Mouse (Mus musculus) hindbrain, embryonic 12.5 days (tissue): ENCODE measurements at regions not wholly inside any gene's neighbourhood (a gene's known extent, or its start where the extent isn't known, plus 50 kb on each side); places are given as distances from the start of the nearest gene placed in this dataset.

Experiments used
- ATAC-seq: fragments of 200-750 bp; cut with Nextera tagmentation; 2 replicates; pipeline ENCODE4 v1.8.0; 2017; ENCODE audit warnings: moderate TSS enrichment; ENCODE audit not compliant: low FRiP score
- H3K27ac ChIP-seq: fragments of 300-500 bp; sonication (generic); 2 replicates; pipeline ENCODE4 v1.5.1; 2016; ENCODE audit warnings: mild to moderate bottlenecking
- H3K27me3 ChIP-seq: fragments of 300-500 bp; sonication (generic); 2 replicates; pipeline ENCODE4 v1.6.1; 2016; ENCODE audit warnings: mild to moderate bottlenecking
- H3K36me3 ChIP-seq: fragments of 300-500 bp; sonication (generic); 2 replicates; pipeline ENCODE4 v1.6.1; 2016; ENCODE audit warnings: mild to moderate bottlenecking
- H3K4me1 ChIP-seq: fragments of 300-500 bp; sonication (generic); 2 replicates; pipeline ENCODE4 v1.6.1; 2016
- H3K4me2 ChIP-seq: fragments of 300-500 bp; sonication (generic); replicated peaks from 2 replicates; pipeline ENCODE4 v1.6.1; 2016; ENCODE audit warnings: mild to moderate bottlenecking
- H3K4me3 ChIP-seq: fragments of 300-500 bp; sonication (generic); 2 replicates; pipeline ENCODE4 v1.5.1; 2016; ENCODE audit warnings: mild to moderate bottlenecking
- H3K9ac ChIP-seq: fragments of 300-500 bp; sonication (generic); 2 replicates; pipeline ENCODE4 v1.6.1; 2016; ENCODE audit warnings: mild to moderate bottlenecking, moderate library complexity
- H3K9me3 ChIP-seq: fragments of 300-500 bp; sonication (generic); replicated peaks from 2 replicates; pipeline ENCODE4 v1.6.1; 2016; ENCODE audit warnings: mild to moderate bottlenecking
- WGBS: fragments of 180-500 bp; shearing (Covaris S2); methylation state at CpG from one replicate; pipeline ENCODE4 v1.1.7; 2016; 5-methylcytosine and 5-hydroxymethylcytosine counted together

GRCm38 (mm10) chr12:52368034-52368433 lies 135.7 kb upstream of the Arhgap5 start:
- H3K4me2 ChIP-seq, result no peak overlapping the region
- peaks cover 11% of the 10 kb centered on the region for H3K4me1 ChIP-seq
- 43% methylated on average over 6 of the region's 6 CpGs for WGBS
- 0 out of 2 replicates have a peak, but pooled peaks have one; percentile 61 for ATAC-seq
- no peaks in the 10 kb centered on the region for H3K27me3 ChIP-seq
- H3K27ac ChIP-seq, result peak overlapping the region; percentile 60; the same call in 1 of the 2 replicates
- H3K36me3 ChIP-seq, result no peaks in the 10 kb centered on the region
- H3K4me3 ChIP-seq, result no peak overlapping the region
- H3K9ac ChIP-seq, result no peak overlapping the region
- H3K9me3 ChIP-seq, result no peaks in the 10 kb centered on the region; the same call in 1 of the 2 replicates

- H3K4me2 ChIP-seq, result no peak overlapping the region
- 0 out of 2 replicates have a peak, but pooled peaks have one; percentile 32 for ATAC-seq
- 57% methylated on average over 4 of the region's 4 CpGs for WGBS
- no peaks in the 10 kb centered on the region; the same call in 1 of the 2 replicates for H3K9me3 ChIP-seq
- no peak overlapping the region for H3K4me3 ChIP-seq
- no peak overlapping the region for H3K9ac ChIP-seq
- H3K27ac ChIP-seq, result peak overlapping the region; percentile 60
- no peaks in the 10 kb centered on the region for H3K27me3 ChIP-seq
- peaks cover 11% of the 10 kb centered on the region for H3K4me1 ChIP-seq
- H3K36me3 ChIP-seq, result no peaks in the 10 kb centered on the region
Measured at GRCm38 (mm10) chr12:52368466-52368865, 135.3 kb upstream of the Arhgap5 start.

GRCm38 (mm10) chr12:52370153-52370710 lies 133.5 kb upstream of the Arhgap5 start:
- Histone ChIP-seq H3K27me3 (no peaks in the 10 kb centered on the region), H3K4me2 (no peak overlapping the region), H3K4me3 (no peak overlapping the region), H3K4me1 (peaks cover 11% of the 10 kb centered on the region), H3K27ac (no peak overlapping the region), H3K9ac (no peak overlapping the region), H3K36me3 (no peaks in the 10 kb centered on the region), H3K9me3 (no peaks in the 10 kb centered on the region; the same call in 1 of the 2 replicates)
- no peak for ATAC-seq
- WGBS, result 83% methylated on average over 12 of the region's 12 CpGs

- H3K27ac ChIP-seq, result no peak overlapping the region
- H3K4me3 ChIP-seq, result no peak overlapping the region
- H3K9ac ChIP-seq, result no peak overlapping the region
- H3K27me3 ChIP-seq, result no peaks in the 10 kb centered on the region
- WGBS, result 77% methylated on average over 4 of the region's 4 CpGs
- no peaks in the 10 kb centered on the region for H3K9me3 ChIP-seq
- H3K36me3 ChIP-seq, result no peaks in the 10 kb centered on the region
- no peak for ATAC-seq
- H3K4me1 ChIP-seq, result peaks cover 6% of the 10 kb centered on the region; the same call in 1 of the 2 replicates
- no peak overlapping the region for H3K4me2 ChIP-seq
Measured at GRCm38 (mm10) chr12:52375116-52375515, 128.7 kb upstream of the Arhgap5 start.

- no peak for ATAC-seq
- Histone ChIP-seq H3K36me3 (no peaks in the 10 kb centered on the region), H3K27me3 (no peaks in the 10 kb centered on the region), H3K9me3 (no peaks in the 10 kb centered on the region), H3K4me2 (no peak overlapping the region), H3K27ac (no peak overlapping the region), H3K9ac (no peak overlapping the region), H3K4me1 (peaks cover 20% of the 10 kb centered on the region), H3K4me3 (no peak overlapping the region)
- 82% methylated on average over 10 of the region's 10 CpGs for WGBS
Measured at GRCm38 (mm10) chr12:52376692-52377462, 126.9 kb upstream of the Arhgap5 start.

GRCm38 (mm10) chr12:52377463-52377848 lies 126.3 kb upstream of the Arhgap5 start:
- H3K27me3 ChIP-seq, result no peaks in the 10 kb centered on the region
- no peak for ATAC-seq
- no peaks in the 10 kb centered on the region for H3K9me3 ChIP-seq
- H3K4me3 ChIP-seq, result no peak overlapping the region
- no peak overlapping the region for H3K9ac ChIP-seq
- H3K4me2 ChIP-seq, result no peak overlapping the region
- no peak overlapping the region for H3K27ac ChIP-seq
- no peaks in the 10 kb centered on the region for H3K36me3 ChIP-seq
- 96% methylated on average over 2 of the region's 2 CpGs for WGBS
- peaks cover 26% of the 10 kb centered on the region for H3K4me1 ChIP-seq

GRCm38 (mm10) chr12:52379245-52379644 lies 124.5 kb upstream of the Arhgap5 start:
- H3K4me1 ChIP-seq, result peaks cover 34% of the 10 kb centered on the region
- H3K4me2 ChIP-seq, result no peak overlapping the region
- H3K27me3 ChIP-seq, result no peaks in the 10 kb centered on the region
- 80% methylated on average over 4 of the region's 4 CpGs for WGBS
- ATAC-seq, result no peak
- peak overlapping the region; percentile 19; the same call in 1 of the 2 replicates for H3K27ac ChIP-seq
- H3K9me3 ChIP-seq, result no peaks in the 10 kb centered on the region
- no peak overlapping the region for H3K9ac ChIP-seq
- no peaks in the 10 kb centered on the region for H3K36me3 ChIP-seq
- H3K4me3 ChIP-seq, result no peak overlapping the region

- Histone ChIP-seq H3K27me3 (no peaks in the 10 kb centered on the region), H3K9ac (no peak overlapping the region), H3K36me3 (no peaks in the 10 kb centered on the region), H3K27ac (peak overlapping the region; percentile 85), H3K4me1 (peaks cover 34% of the 10 kb centered on the region), H3K4me3 (no peak overlapping the region), H3K9me3 (no peaks in the 10 kb centered on the region), H3K4me2 (no peak overlapping the region)
- 41% methylated on average over 5 of the region's 5 CpGs for WGBS
- ATAC-seq, result peak; percentile 78
Measured at GRCm38 (mm10) chr12:52379960-52380359, 123.8 kb upstream of the Arhgap5 start.

- H3K9ac ChIP-seq, result no peak overlapping the region
- 34% methylated on average over 18 of the region's 18 CpGs for WGBS
- ATAC-seq, result peak; percentile 87
Measured at GRCm38 (mm10) chr12:52381161-52381967, 122.4 kb upstream of the Arhgap5 start.

GRCm38 (mm10) chr12:52381968-52382325 lies 121.8 kb upstream of the Arhgap5 start:
- peaks cover 36% of the 10 kb centered on the region for H3K4me1 ChIP-seq
- H3K27ac ChIP-seq, result peak overlapping the region; percentile 85
- peak overlapping the region; percentile 11; the same call in 1 of the 2 replicates for H3K4me2 ChIP-seq
- H3K4me3 ChIP-seq, result no peak overlapping the region
- no peaks in the 10 kb centered on the region for H3K36me3 ChIP-seq
- no peak for ATAC-seq
- no peaks in the 10 kb centered on the region for H3K9me3 ChIP-seq
- H3K27me3 ChIP-seq, result no peaks in the 10 kb centered on the region
- 88% methylated on average over 1 of the region's 1 CpGs for WGBS
- no peak overlapping the region; the same call in 1 of the 2 replicates for H3K9ac ChIP-seq

More at GRCm38 (mm10) chr12:52381161-52381967, 122.4 kb upstream of the Arhgap5 start:
- peak overlapping the region; percentile 85 for H3K27ac ChIP-seq
- H3K4me2 ChIP-seq, result peak overlapping the region; percentile 11; the same call in 1 of the 2 replicates
- no peaks in the 10 kb centered on the region for H3K9me3 ChIP-seq
- no peaks in the 10 kb centered on the region for H3K36me3 ChIP-seq
- H3K4me1 ChIP-seq, result peaks cover 36% of the 10 kb centered on the region
- no peaks in the 10 kb centered on the region for H3K27me3 ChIP-seq
- H3K4me3 ChIP-seq, result no peak overlapping the region

GRCm38 (mm10) chr12:52382832-52383580 lies 120.8 kb upstream of the Arhgap5 start:
- peak overlapping the region; percentile 85; the same call in 1 of the 2 replicates for H3K27ac ChIP-seq
- no peak for ATAC-seq
- H3K9ac ChIP-seq, result no peak overlapping the region
- no peaks in the 10 kb centered on the region for H3K27me3 ChIP-seq
- no peak overlapping the region; the same call in 1 of the 2 replicates for H3K4me2 ChIP-seq
- H3K4me3 ChIP-seq, result no peak overlapping the region
- H3K9me3 ChIP-seq, result no peaks in the 10 kb centered on the region
- H3K4me1 ChIP-seq, result peaks cover 36% of the 10 kb centered on the region
- 10% methylated on average over 7 of the region's 7 CpGs for WGBS
- H3K36me3 ChIP-seq, result no peaks in the 10 kb centered on the region
